Mouse (Mus musculus) forebrain, embryonic 15.5 days (tissue): Measurements from ENCODE around the gene Asphd2. TPM values are rescaled to one million over a fixed set of nuclear protein-coding genes. Genes with fewer than 3 reads are reported as not detected.

Experiments
- ATAC-seq: fragments of 200-750 bp; cut with Nextera tagmentation; replicated peaks from 2 replicates; pipeline ENCODE4 v1.8.0; 2017; ENCODE audit warnings: mild to moderate bottlenecking, moderate TSS enrichment, moderate library complexity
- H3K27ac ChIP-seq: fragments of 300-500 bp; sonication (generic); replicated peaks from 2 replicates; pipeline ENCODE4 v1.5.1; 2015; ENCODE audit warnings: mild to moderate bottlenecking, inconsistent platforms
- H3K27me3 ChIP-seq: fragments of 300-500 bp; sonication (generic); 2 replicates; pipeline ENCODE4 v1.6.1; 2015; ENCODE audit warnings: inconsistent platforms
- H3K36me3 ChIP-seq: fragments of 300-500 bp; sonication (generic); 2 replicates; pipeline ENCODE4 v1.6.1; 2015; ENCODE audit warnings: mild to moderate bottlenecking, inconsistent platforms
- H3K4me1 ChIP-seq: fragments of 300-500 bp; sonication (generic); 2 replicates; pipeline ENCODE4 v1.6.1; 2015; ENCODE audit warnings: inconsistent platforms
- H3K4me2 ChIP-seq: fragments of 300-500 bp; sonication (generic); replicated peaks from 2 replicates; pipeline ENCODE4 v1.6.1; 2015; ENCODE audit warnings: mild to moderate bottlenecking, inconsistent platforms
- H3K4me3 ChIP-seq: fragments of 300-500 bp; sonication (generic); 2 replicates; pipeline ENCODE4 v1.5.1; 2015; ENCODE audit warnings: mild to moderate bottlenecking, inconsistent platforms
- H3K9ac ChIP-seq: fragments of 300-500 bp; sonication (generic); replicated peaks from 2 replicates; pipeline ENCODE4 v1.6.1; 2015; ENCODE audit warnings: mild to moderate bottlenecking, inconsistent platforms
- H3K9me3 ChIP-seq: fragments of 300-500 bp; sonication (generic); 2 replicates; pipeline ENCODE4 v1.6.1; 2016; ENCODE audit warnings: inconsistent platforms
- WGBS: fragments of 180-500 bp; shearing (Covaris S2); methylation state at CpG from one replicate; pipeline ENCODE4 v1.1.7; 2015; ENCODE audit warnings: mixed read lengths; 5-methylcytosine and 5-hydroxymethylcytosine counted together
- polyA plus RNA-seq: library from polyadenylated mRNA; unstranded; fragments of >200 nt; fragmentation: Nextera tagmentation; extraction: Ambion mirVana; gene quantifications from 2 replicates; pipeline ENCODE4 v1.2.1, GENCODE M21; 2015

The Asphd2 gene
- polyA plus RNA-seq, 1 experiment from 2014 or later = 81.7 TPM

DNA sequence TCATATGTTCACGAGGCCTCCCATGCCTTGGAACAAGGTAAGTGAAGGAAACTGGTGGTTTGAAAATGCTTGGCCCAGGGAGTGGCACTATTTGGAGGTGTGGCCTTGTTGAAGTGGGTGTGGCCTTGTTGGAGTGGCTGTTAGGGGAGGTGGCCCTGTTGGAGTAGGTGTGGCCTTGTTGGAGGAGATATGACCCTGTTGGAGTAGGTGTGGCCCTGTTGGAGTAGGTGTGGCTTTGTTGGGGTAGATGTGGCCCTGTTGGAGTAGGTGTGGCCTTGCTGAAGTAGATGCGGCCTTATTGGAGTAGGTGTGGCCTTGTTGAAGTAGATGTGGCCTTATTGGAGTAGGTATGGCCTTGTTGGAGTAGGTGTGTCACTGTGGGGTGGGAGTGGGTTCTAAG lies 8.7 kb downstream of the Asphd2 start:
- no peak overlapping the region for H3K4me3 ChIP-seq
- peaks cover 29% of the 10 kb centered on the region for H3K4me1 ChIP-seq
- H3K9ac ChIP-seq = no peak overlapping the region
- H3K27ac ChIP-seq = no peak overlapping the region
- H3K36me3 ChIP-seq = peaks cover 34% of the 10 kb centered on the region
- H3K27me3 ChIP-seq = no peaks in the 10 kb centered on the region
- no peaks in the 10 kb centered on the region for H3K9me3 ChIP-seq
- 79% methylated on average over 2 of the region's 2 CpGs for WGBS
- H3K4me2 ChIP-seq = no peak overlapping the region
- ATAC-seq = no peak

DNA sequence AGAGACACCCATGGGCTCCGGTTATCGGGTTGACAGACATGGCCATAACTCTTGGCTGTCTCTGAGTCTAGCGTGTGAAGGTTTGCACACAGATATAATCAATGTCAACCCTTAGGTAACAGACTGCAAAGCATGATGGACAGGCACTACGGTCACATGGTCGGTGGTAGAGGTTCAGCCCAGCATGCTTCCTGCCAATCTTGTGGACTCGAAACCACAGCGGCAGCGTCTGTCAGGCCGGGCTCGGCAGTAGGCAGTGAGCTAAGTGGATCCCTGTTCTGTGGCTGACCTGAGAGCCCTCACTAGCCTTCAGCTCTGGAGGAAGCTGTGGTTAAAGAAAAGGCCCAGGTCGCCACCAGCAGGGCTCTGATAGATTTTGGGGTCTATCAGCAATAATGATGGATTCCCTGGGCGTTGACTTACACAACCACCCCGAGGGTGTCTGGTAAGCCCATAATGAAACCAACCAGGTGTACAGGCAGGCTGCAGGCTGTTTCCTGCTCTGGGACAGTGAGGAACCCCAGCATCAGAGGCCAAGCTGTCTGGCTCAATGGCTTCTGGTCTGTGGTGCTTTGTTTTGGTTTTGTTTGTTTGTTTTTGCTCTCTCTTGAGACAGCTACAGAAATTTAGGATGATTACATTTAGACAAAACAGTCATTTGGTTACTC lies 9.7 kb downstream of the Asphd2 start:
- Histone ChIP-seq H3K9ac (no peak overlapping the region), H3K36me3 (peaks cover 35% of the 10 kb centered on the region), H3K4me1 (peaks cover 22% of the 10 kb centered on the region), H3K27ac (no peak overlapping the region), H3K27me3 (no peaks in the 10 kb centered on the region), H3K4me2 (no peak overlapping the region), H3K9me3 (no peaks in the 10 kb centered on the region), H3K4me3 (no peak overlapping the region)
- no peak for ATAC-seq
- 94% methylated on average over 13 of the region's 13 CpGs for WGBS

DNA sequence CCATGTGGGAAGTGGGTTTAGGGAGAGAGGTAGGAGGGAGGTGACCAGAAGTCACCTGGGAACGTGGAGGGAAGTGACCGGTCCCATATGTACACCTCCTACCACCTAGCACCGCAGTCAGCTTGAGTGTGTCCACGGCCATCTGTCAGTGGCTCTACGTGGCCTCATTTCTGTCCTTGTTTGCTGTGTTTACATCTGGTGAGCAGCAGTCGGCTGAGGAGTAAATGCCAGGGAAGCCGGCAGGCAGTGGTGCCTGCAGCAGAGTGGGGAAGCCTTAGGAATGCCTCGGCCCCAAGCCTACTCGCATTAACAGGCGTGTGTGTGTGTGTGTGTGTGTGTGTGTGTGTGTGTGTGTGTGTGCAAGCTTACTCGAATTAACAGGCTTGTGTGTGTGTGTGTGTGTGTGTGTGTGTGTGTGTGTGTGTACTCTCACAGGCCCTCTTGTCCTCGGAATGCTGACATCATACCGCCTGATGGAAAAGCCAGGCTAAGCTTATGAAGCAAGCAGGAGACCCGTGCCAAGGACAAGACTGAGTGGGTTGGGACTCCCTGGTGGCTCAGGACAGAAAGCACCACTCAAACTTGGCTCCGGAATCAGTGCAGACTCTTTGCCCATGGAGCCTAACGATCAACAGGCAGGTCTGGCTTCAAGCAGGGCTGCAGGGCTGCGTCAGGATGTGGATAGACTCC lies 11.9 kb downstream of the Asphd2 start:
- ATAC-seq = no peak; the same call in 1 of the 2 replicates
- no peak overlapping the region for H3K9ac ChIP-seq

DNA sequence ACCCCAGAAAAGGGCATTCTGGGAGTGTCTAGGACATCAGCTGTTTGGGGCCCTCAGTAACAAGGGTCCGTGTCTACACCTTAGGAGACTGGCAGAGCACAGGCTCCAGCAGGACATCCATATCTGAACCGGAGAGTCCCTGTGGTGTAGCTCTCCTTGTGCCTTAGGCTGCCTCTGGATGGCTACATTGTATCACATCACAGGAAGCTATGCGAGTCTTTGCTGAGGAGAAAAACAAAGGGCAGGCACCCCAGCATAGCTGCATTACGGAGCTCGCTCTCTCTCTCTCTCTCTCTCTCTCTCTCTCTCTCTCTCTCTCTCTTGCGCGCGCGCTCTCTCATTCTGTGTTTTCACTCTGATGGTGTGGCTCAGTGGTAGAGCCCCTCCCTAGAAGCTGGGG lies 12.6 kb downstream of the Asphd2 start:
- H3K4me3 ChIP-seq = no peak overlapping the region
- peak overlapping the region; percentile 60 for H3K27ac ChIP-seq
- H3K9me3 ChIP-seq = no peaks in the 10 kb centered on the region
- H3K27me3 ChIP-seq = no peaks in the 10 kb centered on the region
- WGBS = 61% methylated on average over 9 of the region's 9 CpGs
- ATAC-seq = no peak
- H3K4me2 ChIP-seq = no peak overlapping the region
- peak overlapping the region; percentile 13; the same call in 1 of the 2 replicates for H3K9ac ChIP-seq
- peaks cover 8% of the 10 kb centered on the region; the same call in 1 of the 2 replicates for H3K4me1 ChIP-seq
- peaks cover 41% of the 10 kb centered on the region for H3K36me3 ChIP-seq

More for the DNA sequence above, 11.9 kb downstream of the Asphd2 start:
- no peaks in the 10 kb centered on the region for H3K9me3 ChIP-seq
- no peaks in the 10 kb centered on the region for H3K27me3 ChIP-seq
- H3K27ac ChIP-seq = peak overlapping the region; percentile 60
- 59% methylated on average over 16 of the region's 17 CpGs for WGBS
- no peak overlapping the region for H3K4me2 ChIP-seq
- no peak overlapping the region for H3K4me3 ChIP-seq
- H3K4me1 ChIP-seq = peaks cover 8% of the 10 kb centered on the region; the same call in 1 of the 2 replicates
- H3K36me3 ChIP-seq = peaks cover 42% of the 10 kb centered on the region

DNA sequence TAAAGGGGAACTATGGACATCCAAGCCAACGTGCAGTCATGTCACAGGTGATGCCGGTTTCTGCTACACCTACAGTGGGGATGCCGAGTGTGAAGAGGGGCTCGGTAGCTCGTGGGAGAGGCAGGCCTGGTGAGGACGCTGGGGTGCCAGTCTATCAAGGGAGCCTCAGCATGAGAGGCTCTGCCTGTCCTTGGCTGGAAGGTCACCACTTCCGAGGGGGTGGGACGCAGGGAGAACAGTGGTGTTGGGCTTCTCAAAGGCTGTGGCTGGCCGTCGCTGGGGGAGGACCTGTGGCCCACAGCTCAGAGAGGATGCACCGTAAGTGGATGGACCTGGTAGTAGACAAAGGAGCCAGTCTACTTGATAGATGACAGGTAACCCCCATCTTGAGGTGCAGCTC lies 13.5 kb downstream of the Asphd2 start:
- Histone ChIP-seq H3K36me3 (peaks cover 32% of the 10 kb centered on the region), H3K27me3 (no peaks in the 10 kb centered on the region), H3K9me3 (no peaks in the 10 kb centered on the region), H3K4me2 (no peak overlapping the region), H3K9ac (no peak overlapping the region), H3K4me1 (peaks cover 8% of the 10 kb centered on the region; the same call in 1 of the 2 replicates), H3K4me3 (no peak overlapping the region), H3K27ac (no peak overlapping the region)
- ATAC-seq = no peak
- WGBS = 84% methylated on average over 11 of the region's 11 CpGs

DNA sequence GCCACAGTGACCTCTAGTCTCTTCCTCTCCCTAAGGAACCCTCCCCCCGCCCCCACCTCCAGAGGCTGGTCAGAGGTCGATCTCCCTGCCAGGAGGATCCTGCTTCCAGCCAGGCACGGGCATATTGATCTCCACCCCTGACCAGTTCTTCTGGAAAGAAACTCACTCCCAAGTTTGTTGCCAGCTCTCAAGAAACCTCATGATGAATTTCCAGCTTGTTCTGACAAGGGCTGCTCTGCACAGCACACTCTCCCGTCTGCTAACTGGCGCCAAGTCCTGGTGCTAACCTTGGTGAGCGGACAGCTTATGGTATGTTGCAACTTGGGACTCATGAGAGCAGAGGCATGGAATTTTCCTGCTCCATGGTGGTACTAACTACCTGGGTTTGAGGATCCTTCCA lies 15.9 kb downstream of the Asphd2 start:
- Histone ChIP-seq H3K27me3 (no peaks in the 10 kb centered on the region), H3K9me3 (no peaks in the 10 kb centered on the region), H3K27ac (no peak overlapping the region), H3K4me3 (no peak overlapping the region), H3K36me3 (peaks cover 29% of the 10 kb centered on the region), H3K4me1 (peaks cover 8% of the 10 kb centered on the region; the same call in 1 of the 2 replicates), H3K4me2 (no peak overlapping the region), H3K9ac (no peak overlapping the region)
- 80% methylated on average over 6 of the region's 6 CpGs for WGBS
- ATAC-seq = no peak

DNA sequence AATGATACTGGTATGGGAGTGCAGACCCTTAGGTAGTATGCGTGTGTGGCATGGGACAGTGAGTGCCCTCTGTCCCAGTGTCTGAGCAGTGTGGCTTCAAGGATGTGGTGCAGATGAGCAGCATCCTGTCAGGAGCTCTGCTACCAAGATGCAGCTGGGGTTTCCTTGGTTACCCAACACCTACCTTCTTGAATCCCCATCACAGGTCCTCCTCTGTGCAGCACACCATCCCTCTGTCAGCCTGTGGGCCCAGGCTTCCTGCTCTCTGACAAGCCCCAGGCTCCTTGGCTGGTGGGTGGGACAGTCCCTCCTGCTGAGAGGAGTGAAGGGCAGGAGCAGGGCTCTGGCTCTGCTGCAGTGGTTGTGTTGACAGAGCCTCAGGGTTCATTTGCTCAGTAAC lies 17.3 kb downstream of the Asphd2 start:
- Histone ChIP-seq H3K4me1 (peaks cover 15% of the 10 kb centered on the region), H3K9ac (no peak overlapping the region), H3K4me3 (no peak overlapping the region), H3K27ac (no peak overlapping the region), H3K4me2 (no peak overlapping the region), H3K36me3 (peaks cover 29% of the 10 kb centered on the region), H3K27me3 (no peaks in the 10 kb centered on the region), H3K9me3 (no peaks in the 10 kb centered on the region)
- ATAC-seq = no peak
- 96% methylated on average over 1 of the region's 1 CpGs for WGBS

DNA sequence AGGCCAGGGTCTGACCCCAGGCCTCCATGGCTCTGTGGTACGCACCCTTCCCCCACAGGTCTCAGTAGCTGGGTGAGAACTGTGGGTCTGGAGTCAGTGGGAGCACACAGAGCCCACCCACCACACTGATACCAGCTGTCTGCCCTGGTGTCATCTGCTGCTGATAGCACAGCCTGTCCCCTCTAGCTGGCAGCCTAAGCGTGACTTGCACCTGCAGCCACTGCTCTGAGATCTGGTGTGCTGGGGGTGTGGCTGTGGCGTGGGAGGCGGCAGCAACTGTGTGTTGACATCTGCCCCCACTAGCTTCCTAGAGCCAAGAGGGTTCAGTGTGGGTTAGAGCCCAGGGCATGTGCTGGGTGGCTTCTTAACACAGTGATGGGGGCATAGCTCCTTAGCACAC lies 18.6 kb downstream of the Asphd2 start:
- no peaks in the 10 kb centered on the region for H3K27me3 ChIP-seq
- no peak for ATAC-seq
- no peak overlapping the region for H3K4me3 ChIP-seq
- no peak overlapping the region for H3K9ac ChIP-seq
- H3K9me3 ChIP-seq = no peaks in the 10 kb centered on the region
- H3K27ac ChIP-seq = no peak overlapping the region
- peaks cover 22% of the 10 kb centered on the region for H3K4me1 ChIP-seq
- peaks cover 29% of the 10 kb centered on the region for H3K36me3 ChIP-seq
- 90% methylated on average over 4 of the region's 4 CpGs for WGBS
- no peak overlapping the region for H3K4me2 ChIP-seq

DNA sequence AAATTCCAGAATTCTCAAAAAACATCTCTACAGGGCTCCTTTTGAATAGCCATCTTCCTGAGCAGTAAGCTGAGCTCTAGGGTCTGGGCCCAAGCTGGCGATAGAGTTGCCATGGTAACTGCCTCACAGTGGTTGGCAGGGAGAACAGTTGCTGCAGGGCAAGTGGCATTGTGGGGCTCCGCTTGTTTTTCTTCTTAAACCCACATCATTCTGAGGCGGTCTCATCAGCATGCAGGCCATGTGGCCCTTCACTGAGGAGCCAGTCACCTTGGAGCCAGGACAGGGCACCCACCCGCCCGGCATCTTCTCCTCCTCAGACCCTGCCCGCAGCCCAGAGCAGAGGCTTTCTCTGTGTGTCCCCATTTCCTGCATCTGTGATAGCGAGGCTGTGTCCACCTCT lies 22.7 kb downstream of the Asphd2 start:
- no peaks in the 10 kb centered on the region for H3K27me3 ChIP-seq
- H3K27ac ChIP-seq = peak overlapping the region; percentile 94
- H3K9me3 ChIP-seq = no peaks in the 10 kb centered on the region
- H3K36me3 ChIP-seq = peaks cover 28% of the 10 kb centered on the region
- H3K9ac ChIP-seq = peak overlapping the region; percentile 34
- 2% methylated on average over 7 of the region's 7 CpGs for WGBS
- peak overlapping the region; percentile 27 for H3K4me2 ChIP-seq
- peak; percentile 90 for ATAC-seq
- no peak overlapping the region for H3K4me3 ChIP-seq
- peaks cover 40% of the 10 kb centered on the region for H3K4me1 ChIP-seq

DNA sequence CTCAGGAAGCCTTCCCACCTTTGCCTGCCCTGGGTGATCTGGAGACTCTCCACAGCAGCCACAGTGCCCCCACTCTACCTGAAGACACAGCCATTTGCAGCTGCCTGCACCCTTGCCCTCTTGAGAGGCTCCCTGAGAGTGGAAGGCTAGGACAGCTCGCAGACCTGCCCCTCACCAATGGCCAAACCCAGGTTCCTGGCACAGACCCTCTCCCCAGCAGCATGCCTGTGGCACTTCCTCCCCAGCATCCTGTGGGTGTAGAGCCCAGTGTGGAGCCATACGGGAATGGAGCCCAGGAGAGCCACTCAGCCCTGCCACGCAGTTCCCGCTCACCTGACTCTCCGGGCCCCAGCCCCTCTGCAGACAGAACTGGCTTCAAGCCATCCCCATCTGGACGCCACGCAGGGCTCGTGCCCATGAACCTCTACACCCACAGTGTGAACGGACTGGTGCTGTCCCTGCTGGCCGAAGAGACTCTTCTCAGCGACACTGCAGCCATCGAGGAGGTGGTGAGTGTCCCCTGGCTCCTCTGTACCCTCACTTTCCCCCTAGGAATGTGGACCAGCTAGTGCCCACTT lies 24.3 kb downstream of the Asphd2 start:
- H3K4me3 ChIP-seq = no peak overlapping the region
- ATAC-seq = no peak
- H3K36me3 ChIP-seq = peaks cover 31% of the 10 kb centered on the region
- WGBS = 74% methylated on average over 12 of the region's 12 CpGs
- peaks cover 40% of the 10 kb centered on the region for H3K4me1 ChIP-seq
- no peak overlapping the region for H3K9ac ChIP-seq
- peak overlapping the region; percentile 94 for H3K27ac ChIP-seq
- H3K4me2 ChIP-seq = no peak overlapping the region
- no peaks in the 10 kb centered on the region for H3K9me3 ChIP-seq
- H3K27me3 ChIP-seq = no peaks in the 10 kb centered on the region

DNA sequence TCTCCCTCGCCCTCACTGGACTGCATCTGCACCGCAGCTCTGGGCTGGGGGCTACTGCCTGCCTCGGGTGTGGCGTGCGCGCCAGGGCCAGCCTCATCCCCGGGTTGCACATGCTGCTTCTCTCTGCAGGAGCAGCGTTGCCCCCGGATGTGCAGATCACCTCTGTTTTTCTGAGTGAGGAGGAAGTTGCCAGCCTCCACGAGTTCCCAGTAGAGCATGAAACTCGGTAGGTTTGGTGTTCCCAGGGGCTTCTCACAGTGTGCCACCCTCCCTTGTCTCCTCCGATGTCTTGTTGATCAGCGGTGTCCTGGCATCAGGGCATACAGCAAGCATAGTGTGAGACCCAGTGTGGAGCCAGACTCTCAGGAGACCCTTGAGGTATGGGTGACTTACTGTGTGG lies 25.3 kb downstream of the Asphd2 start:
- WGBS = 84% methylated on average over 13 of the region's 13 CpGs
- Histone ChIP-seq H3K9me3 (no peaks in the 10 kb centered on the region), H3K27me3 (no peaks in the 10 kb centered on the region), H3K36me3 (peaks cover 30% of the 10 kb centered on the region), H3K4me3 (no peak overlapping the region), H3K4me2 (no peak overlapping the region), H3K27ac (peak overlapping the region; percentile 7; the same call in 1 of the 2 replicates), H3K4me1 (peaks cover 40% of the 10 kb centered on the region), H3K9ac (no peak overlapping the region)
- ATAC-seq = no peak

DNA sequence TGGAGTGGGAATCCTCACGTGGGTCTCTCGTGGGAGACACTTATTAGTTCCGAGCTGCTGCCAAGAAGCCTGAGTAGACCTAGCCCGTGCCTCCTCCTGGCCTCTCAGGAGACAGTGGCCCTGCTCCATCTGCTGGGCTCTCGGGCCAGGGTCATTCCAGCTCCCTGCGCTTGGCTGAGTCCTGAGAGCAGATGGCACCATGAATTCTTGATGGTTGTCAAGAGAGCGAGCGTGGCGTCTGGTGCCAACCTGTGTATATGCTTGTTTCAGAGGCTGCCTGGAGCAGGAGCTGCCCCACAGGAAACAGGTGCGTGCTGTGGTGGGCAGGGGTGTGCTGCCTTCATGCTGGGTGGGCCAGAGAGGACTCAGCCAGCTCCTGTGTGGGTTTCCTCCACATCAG lies 26.0 kb downstream of the Asphd2 start:
- H3K4me1 ChIP-seq = peaks cover 40% of the 10 kb centered on the region
- H3K27me3 ChIP-seq = no peaks in the 10 kb centered on the region
- ATAC-seq = no peak
- no peak overlapping the region for H3K4me3 ChIP-seq
- H3K27ac ChIP-seq = peak overlapping the region; percentile 7; the same call in 1 of the 2 replicates
- no peak overlapping the region for H3K4me2 ChIP-seq
- H3K36me3 ChIP-seq = peaks cover 32% of the 10 kb centered on the region
- H3K9me3 ChIP-seq = no peaks in the 10 kb centered on the region
- no peak overlapping the region for H3K9ac ChIP-seq
- WGBS = 78% methylated on average over 10 of the region's 10 CpGs
